Mouse (Mus musculus) E14TG2a.4 (cell line): ENCODE measurements at regions not wholly inside any gene's neighbourhood (a gene's known extent, or its start where the extent isn't known, plus 50 kb on each side); places are given as distances from the start of the nearest gene placed in this dataset.

Experiments
- CTCF ChIP-seq: conservative IDR thresholded peaks from 2 replicates; pipeline ENCODE4 v1.5.1; 2014; ENCODE audit warnings: low read length
- NANOG ChIP-seq: IDR thresholded peaks from 2 replicates; pipeline ENCODE4 v1.6.1; 2014; ENCODE audit warnings: borderline replicate concordance, low read length, mixed read lengths
- POU5F1 ChIP-seq: IDR thresholded peaks from 2 replicates; pipeline ENCODE4 v1.6.1; 2014; ENCODE audit warnings: low read length, borderline replicate concordance

- TF ChIP-seq CTCF, result no peak
- no peak for TF ChIP-seq NANOG
- TF ChIP-seq POU5F1, result no peak
Observed at GRCm38 (mm10) chr9:78859956-78860355, 244.6 kb downstream of the Cd109 start.
